Mouse (Mus musculus) lung, adult 2 months (tissue): ENCODE data around the gene Tsga10.

Experiments used
- CTCF ChIP-seq: fragments of 200-500 bp; IDR thresholded peaks from 2 replicates; pipeline ENCODE4 v1.5.1; 2011; ENCODE audit warnings: mild to moderate bottlenecking, low read length, control low read depth; ENCODE audit not compliant: insufficient read depth
- POLR2A ChIP-seq: fragments of 200-500 bp; IDR thresholded peaks from 2 replicates; pipeline ENCODE4 v1.6.1; 2011; ENCODE audit warnings: low read depth, mild to moderate bottlenecking, control low read depth, low read length, borderline replicate concordance; ENCODE audit errors: extremely low read depth

DNA sequence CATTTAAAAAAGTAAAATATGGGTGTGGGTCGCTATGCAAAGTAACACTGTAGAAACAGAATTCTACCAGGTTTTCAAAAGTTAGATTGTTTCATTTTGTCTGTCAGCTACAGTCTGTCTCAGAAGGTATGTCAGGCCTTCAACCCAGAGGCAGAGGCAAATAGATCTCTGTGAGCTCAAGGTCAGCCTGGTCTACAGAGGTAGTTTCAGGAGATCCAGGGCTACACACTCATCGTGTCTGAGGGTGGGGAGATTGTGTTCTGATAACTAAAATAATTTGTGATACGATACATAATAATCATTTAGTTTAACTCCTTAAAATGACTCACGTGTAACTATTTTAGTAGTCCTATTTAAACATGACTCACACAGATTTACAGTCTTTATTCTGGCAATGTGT lies 6.9 kb upstream of the Tsga10 start:
- TF ChIP-seq CTCF (no peak), POLR2A (no peak)
